Mouse (Mus musculus): ENCODE measurements around the gene Lmo2. TPM values are rescaled to one million over a fixed set of nuclear protein-coding genes. Genes with fewer than 3 reads are reported as not detected.

Lmo2 gene
- total RNA-seq, 2 experiments from 2014 or later: 19.2 to 21.5 TPM

DNA sequence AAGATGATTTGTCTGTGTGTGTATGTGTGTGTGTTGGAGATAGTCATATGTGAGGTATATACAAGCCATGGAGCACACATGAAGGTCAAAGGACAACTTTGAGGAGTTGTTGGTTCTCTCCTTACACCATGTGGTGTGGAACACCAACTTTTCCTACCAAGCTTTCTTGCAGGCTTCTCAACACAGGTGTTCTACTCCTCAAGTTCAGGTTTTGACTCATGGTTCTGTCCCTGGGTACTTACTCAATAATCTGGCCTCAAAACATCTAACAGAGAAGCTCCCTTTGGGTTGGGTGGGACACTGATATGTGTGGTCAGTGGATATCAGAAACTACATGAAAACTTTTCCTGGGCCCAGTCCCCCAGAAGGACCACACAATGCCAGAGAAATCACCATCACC, 18.8 kb upstream of the Lmo2 start:
- no peak for DNase-seq (ENCODE audit: extremely low spot score in 1 of 2, low spot score in 1 of 2)

- no peak for DNase-seq (ENCODE audit: extremely low spot score in 1 of 2, low spot score in 1 of 2)
Measured at GRCm38 (mm10) chr2:103941085-103941484, 16.7 kb upstream of the Lmo2 start.

GRCm38 (mm10) chr2:103944859-103945258, 12.9 kb upstream of the Lmo2 start:
- no peak for DNase-seq (ENCODE audit: extremely low spot score in 1 of 2, low spot score in 1 of 2)

DNA sequence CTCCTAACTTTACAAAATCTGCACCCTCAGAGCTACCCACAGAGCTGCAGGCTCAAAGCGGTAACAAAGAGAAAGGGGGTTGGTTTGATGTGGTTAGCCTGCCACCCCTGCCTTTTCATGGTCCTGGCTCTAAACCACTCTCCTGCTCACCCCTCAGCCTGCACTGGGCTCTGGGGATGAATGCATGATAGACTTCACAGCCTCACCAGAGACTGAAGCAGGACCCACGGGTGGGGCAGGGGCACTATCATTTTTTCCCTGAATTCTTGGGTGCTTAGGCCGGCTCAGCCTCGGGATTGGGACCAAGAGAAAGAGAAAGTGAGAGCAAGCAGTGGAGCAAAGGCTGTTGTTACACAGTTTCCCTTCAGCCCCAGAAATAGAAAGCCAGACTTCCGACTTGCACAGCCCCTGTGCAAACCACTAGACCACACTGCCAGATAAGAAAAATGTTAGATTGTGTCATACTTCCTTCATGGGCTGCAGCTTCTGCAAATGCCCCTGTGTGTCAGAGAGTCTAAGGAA, 12.2 kb upstream of the Lmo2 start:
- no peak for DNase-seq (ENCODE audit: extremely low spot score in 1 of 2, low spot score in 1 of 2)

GRCm38 (mm10) chr2:103946892-103947291, 10.9 kb upstream of the Lmo2 start:
- no peak for DNase-seq (ENCODE audit: extremely low spot score in 1 of 2, low spot score in 1 of 2)

GRCm38 (mm10) chr2:103947982-103948655, 9.7 kb upstream of the Lmo2 start:
- no peak for DNase-seq (ENCODE audit: extremely low spot score in 1 of 2, low spot score in 1 of 2)

DNA sequence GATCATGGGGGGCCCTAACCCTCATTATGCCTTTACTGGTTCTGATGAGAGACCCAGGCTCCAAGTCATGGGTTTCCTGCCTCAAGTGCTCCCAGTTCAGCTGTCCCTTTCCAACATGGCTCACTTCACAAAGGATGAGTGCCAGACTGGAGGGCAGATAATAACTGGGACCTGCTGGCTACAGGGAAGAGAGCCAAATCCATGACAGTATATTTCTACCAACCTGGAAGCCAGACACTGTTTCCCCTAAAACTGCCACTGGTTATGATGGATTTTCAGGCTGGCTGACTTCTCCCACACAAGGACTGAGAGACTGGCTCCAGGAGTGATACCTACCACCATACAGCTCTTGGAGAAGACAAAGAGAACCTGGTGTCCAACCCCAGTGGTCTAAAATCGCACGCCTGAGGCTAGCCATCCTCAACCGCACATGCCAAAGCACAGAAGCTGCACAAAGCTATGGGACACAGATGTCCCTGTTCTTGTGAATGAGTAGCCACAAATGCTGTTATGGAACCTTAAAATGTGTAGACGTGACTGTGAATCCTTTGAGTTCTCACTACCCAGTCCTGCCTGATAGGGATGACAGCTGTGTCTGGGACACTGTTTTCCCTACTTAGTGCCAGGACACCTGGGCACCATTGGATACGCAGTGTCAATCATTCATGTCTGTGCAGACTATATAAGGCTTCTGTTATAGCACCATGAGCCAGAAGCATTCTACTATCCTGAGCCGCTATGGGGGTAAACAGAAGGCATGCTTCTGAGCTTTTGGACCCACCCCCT, 4.5 kb upstream of the Lmo2 start:
- no peak for DNase-seq (ENCODE audit: extremely low spot score in 1 of 2, low spot score in 1 of 2)

DNA sequence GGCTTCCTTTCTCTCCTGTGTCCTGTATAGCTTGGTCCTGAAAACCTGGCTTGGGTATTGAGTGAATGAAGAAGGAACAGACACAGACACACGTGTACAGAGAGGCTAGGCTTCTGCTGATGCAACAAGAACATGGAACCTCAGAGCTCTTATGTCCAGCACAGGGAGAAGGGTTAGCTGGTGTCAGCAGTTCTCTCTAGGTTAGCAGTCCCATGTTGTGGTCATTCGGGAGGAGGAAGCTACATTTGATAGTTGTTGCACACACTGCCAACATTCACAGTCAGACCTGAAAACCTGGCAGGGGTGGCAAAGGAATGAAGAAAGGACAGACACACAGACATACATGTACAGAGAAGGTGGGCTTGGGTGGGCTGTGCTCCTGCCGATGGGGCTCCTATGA, 2.1 kb upstream of the Lmo2 start:
- DNase-seq (ENCODE audit: extremely low spot score in 1 of 2, low spot score in 1 of 2): no peak

DNA sequence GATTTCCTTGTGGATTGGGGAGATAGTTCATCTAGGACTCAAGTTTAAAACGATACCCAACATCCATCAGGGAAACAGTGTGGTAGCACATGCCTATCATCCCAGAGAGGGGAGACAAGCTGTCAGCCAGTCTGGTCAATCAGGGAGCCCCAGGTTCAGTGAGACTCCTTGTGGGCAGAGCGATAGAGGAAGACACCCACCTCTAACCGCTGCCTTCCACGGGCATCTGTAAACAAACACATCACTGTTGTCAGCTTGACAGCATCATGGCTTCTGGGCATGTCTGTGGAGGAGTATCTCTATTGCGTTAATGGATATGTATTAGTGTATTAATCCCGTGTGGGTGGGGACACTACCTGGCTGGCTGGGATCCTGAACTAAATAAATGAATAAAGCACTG, 919 bp upstream of the Lmo2 start:
- no peak for DNase-seq (ENCODE audit: extremely low spot score in 1 of 2, low spot score in 1 of 2)

DNA sequence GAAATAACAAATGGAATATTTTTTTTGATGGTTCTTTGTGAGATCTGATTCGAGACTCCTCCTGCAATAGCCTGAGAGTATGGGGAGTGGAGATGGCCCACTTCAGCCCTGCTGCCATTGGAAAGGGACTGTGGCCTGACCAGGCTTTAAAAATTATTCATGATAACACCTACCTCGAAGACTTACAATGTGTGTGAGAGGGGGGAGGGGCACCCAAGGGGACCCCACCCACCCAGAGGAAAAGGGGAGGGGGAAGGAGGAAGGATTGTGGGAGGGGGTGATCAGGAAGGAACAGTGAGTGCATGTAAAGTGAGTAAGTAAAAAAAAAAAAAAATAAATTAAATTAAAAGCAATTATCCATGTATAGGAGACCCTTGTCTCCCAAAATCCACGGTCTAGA, 848 bp downstream of the Lmo2 start:
- no peak for DNase-seq (ENCODE audit: extremely low spot score in 1 of 2, low spot score in 1 of 2)

DNA sequence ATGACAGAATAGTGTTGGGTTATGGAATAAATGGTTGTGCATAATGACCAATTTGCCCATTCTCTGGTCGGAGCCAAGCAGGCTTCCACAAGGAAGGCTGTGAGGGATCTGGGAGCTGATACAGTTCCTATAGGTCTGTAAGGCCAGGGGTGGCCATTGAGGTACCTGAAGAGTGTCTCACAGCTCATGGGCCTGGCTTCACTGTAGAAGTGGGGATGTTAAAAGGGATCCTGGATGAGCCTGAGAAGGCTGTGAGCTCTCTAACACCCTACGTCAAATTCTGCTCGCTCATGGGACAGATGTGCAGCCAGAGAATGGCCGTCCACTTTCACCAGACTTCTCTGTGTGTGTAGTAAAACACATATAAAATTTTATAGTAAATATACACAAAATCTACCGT, 1.3 kb downstream of the Lmo2 start:
- DNase-seq (ENCODE audit: extremely low spot score in 1 of 2, low spot score in 1 of 2): no peak

GRCm38 (mm10) chr2:103959574-103959973, 1.8 kb downstream of the Lmo2 start:
- no peak for DNase-seq (ENCODE audit: extremely low spot score in 1 of 2, low spot score in 1 of 2)

GRCm38 (mm10) chr2:103962349-103962748, 4.6 kb downstream of the Lmo2 start:
- DNase-seq (ENCODE audit: extremely low spot score in 1 of 2, low spot score in 1 of 2): no peak

- DNase-seq (ENCODE audit: extremely low spot score in 1 of 2, low spot score in 1 of 2): no peak
Measured at GRCm38 (mm10) chr2:103965391-103965790, 7.6 kb downstream of the Lmo2 start.

- DNase-seq (ENCODE audit: extremely low spot score in 1 of 2, low spot score in 1 of 2): no peak
Measured at GRCm38 (mm10) chr2:103968186-103968585, 10.4 kb downstream of the Lmo2 start.

GRCm38 (mm10) chr2:103968919-103969436, 11.2 kb downstream of the Lmo2 start:
- DNase-seq (ENCODE audit: extremely low spot score in 1 of 2, low spot score in 1 of 2): no peak

- peak; percentile 36 to 50 for DNase-seq (ENCODE audit: extremely low spot score in 1 of 2, low spot score in 1 of 2)
Measured at GRCm38 (mm10) chr2:103969437-103970040, 11.8 kb downstream of the Lmo2 start.

GRCm38 (mm10) chr2:103970041-103970790, 12.4 kb downstream of the Lmo2 start:
- peak; percentile 26 to 37 for DNase-seq (ENCODE audit: extremely low spot score in 1 of 2, low spot score in 1 of 2)

- no peak for DNase-seq (ENCODE audit: extremely low spot score in 1 of 2, low spot score in 1 of 2)
Measured at GRCm38 (mm10) chr2:103970791-103971649, 13.2 kb downstream of the Lmo2 start.
